Mouse (Mus musculus) kidney, embryonic 14.5 days (tissue): ENCODE results near the gene Raet1e. TPM values are rescaled to one million over a fixed set of nuclear protein-coding genes. Genes with fewer than 3 reads are reported as not detected.
"Not testable (repeated sequence)": the region's sequence is repeated elsewhere in the genome, so short reads cannot be mapped to it uniquely, and the experiment has no call there.

Experiments
- ATAC-seq: fragments of 200-750 bp; cut with Nextera tagmentation; 2 replicates; pipeline ENCODE4 v1.8.0; 2017; ENCODE audit warnings: moderate number of reproducible peaks, mild to moderate bottlenecking, moderate TSS enrichment, moderate library complexity; ENCODE audit not compliant: low FRiP score, low TSS enrichment
- H3K27ac ChIP-seq: fragments of 300-500 bp; sonication (generic); 2 replicates; pipeline ENCODE4 v1.5.1; 2014; ENCODE audit warnings: low read depth, mild to moderate bottlenecking, low read length, moderate library complexity, mixed read lengths
- H3K27me3 ChIP-seq: fragments of 300-500 bp; sonication (generic); 2 replicates; pipeline ENCODE4 v1.6.1; 2014; ENCODE audit warnings: mild to moderate bottlenecking, low read length; ENCODE audit not compliant: control insufficient read depth, insufficient read depth
- H3K36me3 ChIP-seq: fragments of 300-500 bp; sonication (generic); 2 replicates; pipeline ENCODE4 v1.6.1; 2014; ENCODE audit warnings: low read length, mixed read lengths; ENCODE audit not compliant: control insufficient read depth, insufficient read depth
- H3K4me1 ChIP-seq: fragments of 300-500 bp; sonication (generic); 2 replicates; pipeline ENCODE4 v1.6.1; 2014; ENCODE audit warnings: low read length, mixed read lengths; ENCODE audit not compliant: control insufficient read depth, insufficient read depth
- H3K4me2 ChIP-seq: fragments of 300-500 bp; sonication (generic); replicated peaks from 2 replicates; pipeline ENCODE4 v1.6.1; 2014; ENCODE audit warnings: low read depth, mild to moderate bottlenecking, low read length
- H3K4me3 ChIP-seq: fragments of 300-500 bp; sonication (generic); 2 replicates; pipeline ENCODE4 v1.5.1; 2014; ENCODE audit warnings: mild to moderate bottlenecking, low read length
- H3K9ac ChIP-seq: fragments of 300-500 bp; sonication (generic); 2 replicates; pipeline ENCODE4 v1.6.1; 2014; ENCODE audit warnings: low read depth, mild to moderate bottlenecking, low read length, moderate library complexity
- H3K9me3 ChIP-seq: fragments of 300-500 bp; sonication (generic); 2 replicates; pipeline ENCODE4 v1.6.1; 2016; ENCODE audit warnings: low read length; ENCODE audit not compliant: control insufficient read depth
- WGBS: fragments of 180-500 bp; shearing (Covaris S2); extraction: QIAGEN DNeasy Blood & Tissue Kit; methylation state at CpG from one replicate; pipeline ENCODE4 v1.1.7; 2014; 5-methylcytosine and 5-hydroxymethylcytosine counted together
- polyA plus RNA-seq: library from polyadenylated mRNA; unstranded; fragments of >200 nt; fragmentation: Nextera tagmentation; extraction: Ambion mirVana; gene quantifications from 2 replicates; pipeline ENCODE4 v1.2.1, GENCODE M21; 2014

Gene Raet1e
- polyA plus RNA-seq, 1 experiment from 2014 or later, result 14.6 TPM

DNA sequence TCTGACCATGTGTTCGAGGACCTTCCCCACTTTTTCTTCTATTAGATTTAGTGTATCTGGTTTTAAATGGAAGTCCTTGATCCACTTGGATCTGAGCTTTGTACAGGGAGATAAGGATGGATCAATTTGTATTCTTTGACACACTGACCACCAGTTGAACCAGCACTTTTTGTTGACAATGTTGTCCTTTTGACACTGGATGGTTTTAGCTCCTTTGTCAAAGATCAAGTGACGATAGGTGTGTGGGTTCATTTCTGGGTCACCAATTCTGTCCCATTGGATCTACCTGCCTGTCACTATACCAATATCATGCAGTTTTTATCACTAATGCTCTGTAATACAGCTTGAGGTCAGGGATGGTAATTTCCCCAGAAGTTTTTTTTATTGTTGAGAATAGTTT is 18.1 kb downstream of the Raet1e start:
- H3K27ac ChIP-seq, H3K27me3 ChIP-seq, H3K4me1 ChIP-seq, H3K4me2 ChIP-seq, H3K9ac ChIP-seq, H3K36me3 ChIP-seq, H3K9me3 ChIP-seq, H3K4me3 ChIP-seq, ATAC-seq: not testable (repeated sequence)
- WGBS, result 83% methylated on average over 2 of the region's 2 CpGs

- not testable (repeated sequence) for H3K9me3 ChIP-seq, H3K27me3 ChIP-seq, H3K27ac ChIP-seq, H3K4me3 ChIP-seq, H3K9ac ChIP-seq, H3K36me3 ChIP-seq, H3K4me2 ChIP-seq, H3K4me1 ChIP-seq
- 5% methylated on average over 6 of the region's 10 CpGs for WGBS
- ATAC-seq, result peak; percentile 67; the same call in 1 of the 2 replicates
Measured at GRCm38 (mm10) chr10:22191035-22191434, 32.7 kb downstream of the Raet1e start.

DNA sequence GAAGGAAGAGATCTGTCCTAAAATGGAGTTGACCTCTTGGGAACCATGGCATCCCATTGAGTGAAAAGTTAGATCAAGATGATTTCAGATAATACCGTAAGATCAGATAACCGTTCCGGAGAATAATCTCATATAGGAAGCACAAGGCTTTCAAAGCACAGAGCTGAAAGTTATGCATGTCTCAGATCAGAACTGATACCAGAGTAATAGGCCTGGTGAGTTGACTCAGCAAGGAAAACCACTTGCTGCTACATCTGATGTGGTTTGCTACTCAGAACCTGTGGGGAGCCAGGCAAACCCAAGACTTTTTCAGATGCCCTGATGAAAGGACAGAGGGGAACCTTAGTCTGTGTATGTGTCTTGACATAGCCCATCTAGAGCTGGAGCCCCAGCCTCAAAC is 43.0 kb downstream of the Raet1e start:
- WGBS, result no CpG with 5 or more reads among the region's 3 CpGs
- not testable (repeated sequence) for H3K4me3 ChIP-seq, H3K27ac ChIP-seq, H3K27me3 ChIP-seq, ATAC-seq, H3K9me3 ChIP-seq, H3K36me3 ChIP-seq, H3K4me1 ChIP-seq, H3K9ac ChIP-seq, H3K4me2 ChIP-seq

DNA sequence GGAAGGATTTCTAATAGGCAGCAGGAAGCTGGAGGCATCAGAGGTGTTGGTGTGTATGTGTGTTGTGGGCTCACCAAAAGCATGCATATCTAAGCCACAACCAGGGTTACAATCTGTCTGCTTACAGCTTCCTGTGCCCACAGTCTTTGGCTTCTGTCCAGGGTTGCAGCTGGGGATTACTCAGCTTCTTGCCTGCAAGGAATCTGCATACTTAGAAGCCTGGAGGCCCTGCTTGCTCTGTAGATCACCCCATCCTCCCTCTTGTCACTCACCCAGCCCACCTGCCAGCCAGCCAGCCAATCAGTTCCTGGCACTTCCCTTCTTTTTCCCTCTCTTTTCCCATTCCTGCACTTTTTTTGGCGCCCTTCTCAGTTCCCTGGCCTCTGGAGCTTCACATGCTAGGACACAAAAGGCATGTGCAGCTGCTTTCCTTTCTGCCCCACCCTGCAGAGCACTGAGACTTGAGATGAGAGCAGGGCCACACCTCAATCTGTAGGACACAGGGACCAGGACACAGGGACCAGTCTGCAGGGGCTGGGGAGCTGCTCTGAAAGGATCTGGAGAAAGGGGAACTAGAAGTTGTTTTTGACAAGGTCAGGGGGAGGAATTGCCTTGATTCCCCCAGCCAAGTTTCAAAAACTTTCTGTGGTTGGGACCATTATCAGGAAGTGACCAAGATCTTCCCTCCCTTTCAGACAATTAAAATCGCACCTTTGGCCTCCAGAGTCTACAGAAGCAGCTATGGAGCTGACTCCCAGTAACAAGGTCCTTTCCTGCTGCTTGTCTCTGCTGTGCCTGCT is 44.6 kb downstream of the Raet1e start:
- H3K27me3 ChIP-seq, H3K27ac ChIP-seq, H3K9ac ChIP-seq, H3K36me3 ChIP-seq, ATAC-seq, H3K4me1 ChIP-seq, H3K4me3 ChIP-seq, H3K9me3 ChIP-seq, H3K4me2 ChIP-seq: not testable (repeated sequence)
- WGBS, result no CpG with 5 or more reads among the region's 2 CpGs

DNA sequence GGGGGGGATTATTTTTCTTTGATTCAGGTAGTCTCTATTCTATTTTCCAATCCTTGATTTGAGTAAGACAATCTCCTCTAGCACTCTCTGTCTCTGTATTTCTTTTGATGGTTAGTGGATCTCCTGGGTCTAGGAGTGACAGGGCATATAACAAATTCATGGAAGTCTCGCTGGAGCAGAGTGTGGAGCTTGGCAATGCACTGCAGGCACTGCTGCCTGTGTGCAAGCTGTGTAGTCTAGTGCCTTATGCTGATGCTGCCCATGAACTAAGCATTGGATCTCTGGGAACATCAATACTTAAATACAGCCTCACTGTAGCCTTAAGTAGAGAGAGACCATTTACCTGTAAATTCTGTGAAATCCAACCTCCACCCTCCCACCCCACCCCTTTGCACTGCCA is 48.1 kb downstream of the Raet1e start:
- H3K27me3 ChIP-seq, H3K9me3 ChIP-seq, H3K9ac ChIP-seq, H3K4me3 ChIP-seq, H3K27ac ChIP-seq, H3K4me2 ChIP-seq, ATAC-seq, H3K4me1 ChIP-seq, H3K36me3 ChIP-seq: not testable (repeated sequence)
- 55% methylated on average over 1 of the region's 1 CpGs for WGBS

- ATAC-seq, result peak; percentile 89
- not testable (repeated sequence) for H3K9ac ChIP-seq, H3K4me2 ChIP-seq, H3K27ac ChIP-seq, H3K36me3 ChIP-seq, H3K4me1 ChIP-seq, H3K4me3 ChIP-seq, H3K27me3 ChIP-seq, H3K9me3 ChIP-seq
- WGBS, result 2% methylated on average over 8 of the region's 11 CpGs
Measured at GRCm38 (mm10) chr10:22212012-22212696, 53.8 kb downstream of the Raet1e start.

DNA sequence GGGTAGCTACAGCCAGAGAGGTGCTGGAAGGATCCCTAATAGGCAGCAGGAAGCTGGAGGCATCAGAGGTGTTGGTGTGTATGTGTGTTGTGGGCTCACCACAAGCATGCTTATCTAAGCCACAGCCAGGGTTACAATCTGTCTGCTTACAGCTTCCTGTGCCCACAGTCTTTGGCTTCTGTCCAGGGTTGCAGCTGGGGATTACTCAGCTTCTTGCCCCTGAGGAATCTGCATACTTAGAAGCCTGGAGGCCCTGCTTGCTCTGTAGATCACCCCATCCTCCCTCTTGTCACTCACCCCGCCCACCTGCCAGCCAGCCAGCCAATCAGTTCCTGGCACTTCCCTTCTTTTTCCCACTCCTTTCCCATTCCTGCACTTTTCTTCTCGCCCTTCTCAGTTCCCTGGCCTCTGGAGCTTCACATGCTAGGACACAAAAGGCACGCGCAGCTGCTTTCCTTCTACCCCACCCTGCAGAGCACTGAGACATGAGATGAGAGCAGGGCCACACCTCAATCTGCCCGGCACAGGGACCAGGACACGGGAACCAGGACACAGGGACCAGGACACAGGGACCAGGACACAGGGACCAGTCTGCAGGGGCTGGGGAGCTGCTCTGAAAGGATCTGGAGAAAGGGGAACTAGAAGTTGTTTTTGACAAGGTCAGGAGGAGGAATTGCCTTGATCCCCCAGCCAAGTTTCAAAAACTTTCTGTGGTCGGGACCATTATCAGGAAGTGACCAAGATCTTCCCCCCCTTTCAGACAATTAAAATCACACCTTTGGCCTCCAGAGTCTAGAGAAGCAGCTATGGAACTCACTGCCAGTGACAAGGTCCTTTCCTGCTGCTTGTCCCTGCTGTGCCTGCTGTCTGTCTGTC is 65.3 kb downstream of the Raet1e start:
- peak; percentile 89 for ATAC-seq
- not testable (repeated sequence) for H3K27me3 ChIP-seq, H3K4me2 ChIP-seq, H3K4me1 ChIP-seq, H3K27ac ChIP-seq, H3K9me3 ChIP-seq, H3K36me3 ChIP-seq, H3K4me3 ChIP-seq, H3K9ac ChIP-seq
- WGBS, result 0% methylated on average over 1 of the region's 7 CpGs

DNA sequence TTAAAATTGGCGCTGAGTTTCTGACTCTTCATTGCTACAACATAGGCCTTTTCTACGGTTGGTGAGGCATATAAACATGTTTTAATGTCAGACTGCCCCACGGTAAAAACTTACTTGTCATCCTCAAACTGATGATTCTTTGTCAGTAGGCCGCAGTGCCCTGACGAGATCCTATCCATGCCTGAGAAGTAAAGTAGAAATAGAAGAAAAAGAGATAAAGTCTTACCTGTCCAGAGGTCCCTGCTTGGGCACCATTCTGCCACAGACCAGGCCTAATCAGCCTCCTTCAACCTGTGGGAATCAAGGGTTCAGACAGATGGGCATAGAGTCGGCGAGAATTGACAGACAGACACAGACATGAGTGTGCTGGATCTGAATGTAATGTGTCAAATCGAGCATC is 106.7 kb downstream of the Raet1e start:
- ATAC-seq, result no peak
- Histone ChIP-seq H3K27me3 (no peaks in the 10 kb centered on the region), H3K9ac (no peak overlapping the region), H3K4me2 (no peak overlapping the region), H3K27ac (no peak overlapping the region), H3K36me3 (no peaks in the 10 kb centered on the region), H3K4me3 (no peak overlapping the region), H3K4me1 (no peaks in the 10 kb centered on the region), H3K9me3 (no peaks in the 10 kb centered on the region; the same call in 1 of the 2 replicates)
- 93% methylated on average over 8 of the region's 8 CpGs for WGBS
